Mouse (Mus musculus) small intestine, adult 2 months (tissue): Measurements from ENCODE around the gene Gm4737. TPM values are rescaled to one million over a fixed set of nuclear protein-coding genes. Genes with fewer than 3 reads are reported as not detected.
"Not testable (repeated sequence)": the region's sequence is repeated elsewhere in the genome, so short reads cannot be mapped to it uniquely, and the experiment has no call there.

Experiments used
- H3K27ac ChIP-seq: fragments of 200-500 bp; 2 replicates; pipeline ENCODE4 v1.5.1; 2012; ENCODE audit warnings: low read depth, low read length, control low read depth, inconsistent platforms; ENCODE audit not compliant: insufficient read depth
- H3K27me3 ChIP-seq: fragments of 200-500 bp; 2 replicates; pipeline ENCODE4 v1.6.1; 2012; ENCODE audit warnings: mild to moderate bottlenecking, moderate library complexity, low read length, inconsistent platforms; ENCODE audit not compliant: control insufficient read depth, insufficient read depth
- H3K36me3 ChIP-seq: fragments of 200-500 bp; 2 replicates; pipeline ENCODE4 v1.6.1; 2012; ENCODE audit warnings: mild to moderate bottlenecking, low read length, control low read depth, inconsistent platforms; ENCODE audit not compliant: control insufficient read depth, insufficient read depth
- H3K4me1 ChIP-seq: fragments of 200-500 bp; 2 replicates; pipeline ENCODE4 v1.6.1; 2012; ENCODE audit warnings: low read length, inconsistent platforms, mixed read lengths; ENCODE audit not compliant: control insufficient read depth, insufficient read depth, insufficient read length
- H3K4me3 ChIP-seq: fragments of 200-500 bp; 2 replicates; pipeline ENCODE4 v1.5.1; 2012; ENCODE audit warnings: low read depth, mild to moderate bottlenecking, control low read depth, inconsistent platforms, low read length, moderate library complexity
- CTCF ChIP-seq: fragments of 200-500 bp; IDR thresholded peaks from 2 replicates; pipeline ENCODE4 v1.5.1; 2012; ENCODE audit warnings: low read depth, mild to moderate bottlenecking, control low read depth, inconsistent platforms, low read length, moderate library complexity, mixed read lengths; ENCODE audit not compliant: insufficient replicate concordance, insufficient read length; ENCODE audit errors: extremely low read depth
- POLR2A ChIP-seq: fragments of 200-500 bp; IDR thresholded peaks from 2 replicates; pipeline ENCODE4 v1.6.1; 2012; ENCODE audit warnings: low read depth, mild to moderate bottlenecking, control low read depth, inconsistent platforms, low read length, moderate library complexity
- WGBS: fragments of 180-500 bp; shearing (Covaris S2); methylation state at CpG from one replicate; pipeline ENCODE4 v1.1.7; 2018; 5-methylcytosine and 5-hydroxymethylcytosine counted together
- polyA plus RNA-seq: library from polyadenylated mRNA; depleted of rRNA; stranded (reverse); fragments of >200 nt; gene quantifications from 2 replicates; pipeline ENCODE4 v1.2.3, GENCODE M21; 2012; rRNA removed

Gene Gm4737
- polyA plus RNA-seq, result 15.0 and 26.2 TPM in 2 replicates

DNA sequence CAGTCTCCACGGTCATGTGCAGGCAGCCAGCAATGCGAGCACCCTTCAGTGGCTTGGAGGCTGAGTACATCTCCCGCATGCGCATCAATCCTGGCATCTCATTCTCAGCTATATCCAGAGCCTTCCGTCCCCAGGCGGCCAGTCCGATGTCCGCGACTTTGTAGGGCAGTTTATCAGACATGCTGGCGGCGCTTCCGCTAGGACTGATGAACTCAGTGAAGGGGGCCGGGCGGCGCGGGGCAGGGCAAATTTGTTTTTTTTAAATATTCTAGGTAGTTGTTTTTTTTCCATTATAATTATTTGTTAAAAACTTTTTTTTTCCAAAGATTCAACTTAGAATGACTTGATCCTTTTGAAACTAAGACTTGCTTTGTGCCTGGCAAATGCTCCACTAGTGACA, at the start of gene Gm4737:
TSS of gene Gm4737 (minus strand) at position 246 of the 400 bp plus-strand sequence.
- 94% methylated on average over 14 of the region's 16 CpGs for WGBS
- H3K4me3 ChIP-seq, H3K36me3 ChIP-seq, H3K27ac ChIP-seq, H3K27me3 ChIP-seq, H3K4me1 ChIP-seq: not testable (repeated sequence)

GRCm38 (mm10) chr16:46195792-46196191, 40.9 kb upstream of the Gm4737 start:
- no peak overlapping the region for H3K4me3 ChIP-seq
- 83% methylated on average over 5 of the region's 5 CpGs for WGBS
- no peaks in the 10 kb centered on the region for H3K36me3 ChIP-seq
- TF ChIP-seq CTCF, result no peak
- TF ChIP-seq POLR2A, result no peak
- H3K27ac ChIP-seq, result no peak overlapping the region
- no peaks in the 10 kb centered on the region for H3K4me1 ChIP-seq
- H3K27me3 ChIP-seq, result no peaks in the 10 kb centered on the region

- Histone ChIP-seq H3K27me3 (no peaks in the 10 kb centered on the region), H3K27ac (no peak overlapping the region), H3K4me3 (no peak overlapping the region), H3K4me1 (no peaks in the 10 kb centered on the region), H3K36me3 (no peaks in the 10 kb centered on the region)
- TF ChIP-seq CTCF (no peak), POLR2A (no peak)
- 74% methylated on average over 5 of the region's 5 CpGs for WGBS
Observed at GRCm38 (mm10) chr16:46183096-46183495, 28.2 kb upstream of the Gm4737 start.

- WGBS, result 73% methylated on average over 4 of the region's 4 CpGs
- no peaks in the 10 kb centered on the region for H3K36me3 ChIP-seq
- no peaks in the 10 kb centered on the region for H3K27me3 ChIP-seq
- no peaks in the 10 kb centered on the region for H3K4me1 ChIP-seq
- H3K4me3 ChIP-seq, result no peak overlapping the region
- no peak for TF ChIP-seq CTCF
- TF ChIP-seq POLR2A, result no peak
- H3K27ac ChIP-seq, result no peak overlapping the region
Observed at GRCm38 (mm10) chr16:46178121-46178801, 23.4 kb upstream of the Gm4737 start.

- H3K27ac ChIP-seq, result no peak overlapping the region
- no peak overlapping the region for H3K4me3 ChIP-seq
- H3K27me3 ChIP-seq, result no peaks in the 10 kb centered on the region
- no peaks in the 10 kb centered on the region for H3K4me1 ChIP-seq
- no peaks in the 10 kb centered on the region for H3K36me3 ChIP-seq
- no peak for TF ChIP-seq POLR2A
- TF ChIP-seq CTCF, result no peak
Observed at GRCm38 (mm10) chr16:46173039-46173438, 18.2 kb upstream of the Gm4737 start.

DNA sequence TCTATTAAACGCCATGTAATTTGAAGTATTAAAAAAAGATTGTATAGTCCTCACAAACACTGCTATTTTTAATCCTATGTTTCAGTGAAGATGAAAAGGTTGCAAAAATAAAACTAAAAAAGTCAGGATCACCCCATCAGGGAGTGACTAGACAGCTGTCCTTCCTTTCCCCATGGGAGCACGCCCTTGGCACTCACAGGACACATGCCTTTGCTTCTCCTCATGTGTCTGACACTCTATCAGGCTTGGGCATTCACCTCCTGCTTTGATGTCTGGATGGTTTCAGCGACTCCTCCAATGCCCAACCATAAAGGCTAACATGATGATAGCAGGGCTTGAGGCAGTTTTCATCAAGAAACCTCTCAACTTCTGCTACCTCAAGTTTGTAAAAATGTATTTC, 12.1 kb upstream of the Gm4737 start:
- no peak overlapping the region for H3K4me3 ChIP-seq
- H3K36me3 ChIP-seq, result no peaks in the 10 kb centered on the region
- no peaks in the 10 kb centered on the region for H3K27me3 ChIP-seq
- H3K4me1 ChIP-seq, result no peaks in the 10 kb centered on the region
- TF ChIP-seq POLR2A, result no peak
- TF ChIP-seq CTCF, result no peak
- no peak overlapping the region for H3K27ac ChIP-seq
- 73% methylated on average over 3 of the region's 3 CpGs for WGBS

DNA sequence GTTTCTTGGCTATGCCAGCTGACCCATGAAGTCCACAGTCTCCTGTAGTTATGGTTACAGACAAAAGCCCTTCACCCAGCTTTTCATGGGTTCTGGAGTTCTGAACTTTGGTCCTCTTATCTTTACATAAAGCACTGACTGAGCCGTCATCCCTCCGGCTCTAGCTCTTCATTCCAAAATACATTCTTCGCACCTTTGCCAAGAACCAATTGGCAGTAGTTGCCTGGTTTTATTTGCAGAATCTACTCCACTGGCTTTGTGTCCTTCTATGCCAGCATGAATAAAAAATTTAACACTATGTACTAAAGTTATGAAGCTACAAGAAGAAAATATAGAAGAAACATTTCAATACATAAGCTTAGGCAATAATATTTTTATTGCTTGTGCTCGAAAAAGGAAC, 10.4 kb upstream of the Gm4737 start:
- H3K4me1 ChIP-seq, result no peaks in the 10 kb centered on the region
- TF ChIP-seq POLR2A (no peak), CTCF (no peak)
- H3K27ac ChIP-seq, result no peak overlapping the region
- H3K36me3 ChIP-seq, result no peaks in the 10 kb centered on the region
- no peak overlapping the region for H3K4me3 ChIP-seq
- 52% methylated on average over 4 of the region's 4 CpGs for WGBS
- H3K27me3 ChIP-seq, result no peaks in the 10 kb centered on the region
